Mouse (Mus musculus): ENCODE data around the gene Igsf9b. TPM values are rescaled to one million over a fixed set of nuclear protein-coding genes. Genes with fewer than 3 reads are reported as not detected.

Gene Igsf9b
- total and polyA plus RNA-seq, 3 experiments = 1.8 to 12.4 (median 5.2) TPM

DNA sequence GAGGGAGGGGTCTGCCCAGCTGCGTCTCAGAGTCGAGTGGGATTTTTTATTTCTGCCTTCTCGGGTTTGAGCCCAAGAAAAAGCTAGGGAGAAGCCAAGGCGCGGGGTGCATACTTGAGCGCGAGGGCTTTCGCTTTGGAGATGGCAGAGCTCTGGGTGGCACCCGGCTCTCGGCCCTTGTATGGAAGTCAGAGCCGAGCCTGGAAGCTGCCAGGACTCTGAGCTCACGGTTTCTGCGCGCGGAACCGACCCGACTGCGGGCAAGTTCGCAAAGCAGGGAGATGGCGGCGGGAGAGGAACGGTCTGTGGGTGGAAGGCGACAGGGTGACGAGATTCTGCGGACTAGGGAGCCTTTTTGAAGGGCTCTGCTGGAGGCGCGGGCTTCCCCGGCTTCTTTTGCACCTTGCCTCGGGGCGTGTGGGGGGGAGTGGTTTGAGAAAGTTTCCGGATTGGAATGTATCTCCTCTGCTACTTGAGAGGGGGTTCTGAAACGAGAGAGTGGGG lies 1.2 kb downstream of the Igsf9b start (continued):
- peak; percentile 5; the same call in 1 of the 2 replicates for TF ChIP-seq IRF4 (IDR thresholded peaks at IDR 0.05; ENCODE audit: low read depth, low read length)
- TF ChIP-seq SMC3 (IDR thresholded peaks at IDR 0.05; ENCODE audit: low read depth, low read length) = 0 out of 2 replicates have a peak, but pooled peaks have one; percentile 2

GRCm38 (mm10) chr9:27300698-27301097 lies 1.7 kb downstream of the Igsf9b start:
- dilution Hi-C loops (cut with MboI; ENCODE audit: extremely low pct_ligation_motif_present, extremely low pct_unique_long_range_greater_than_20kb, low sequenced_read_pairs) = no loop called here
- TF ChIP-seq SMC3 (IDR thresholded peaks at IDR 0.05; ENCODE audit: low read depth, low read length) = no peak
- peak; percentile 43; the same call in 1 of the 2 replicates for TF ChIP-seq NELFE (IDR thresholded peaks at IDR 0.05; ENCODE audit: low read depth, low read length)
- TF ChIP-seq TBP (conservative IDR thresholded peaks at IDR 0.05; ENCODE audit: low read depth, low read length) = peak; percentile 93
- TF ChIP-seq ELF1 (IDR thresholded peaks at IDR 0.05; ENCODE audit: low read depth, low read length) = peak; percentile 80
- TF ChIP-seq CHD1 (IDR thresholded peaks at IDR 0.05; ENCODE audit: low read depth, low read length) = peak; percentile 97
- peak; percentile 77 for TF ChIP-seq POLR2AphosphoS2 (IDR thresholded peaks at IDR 0.05; ENCODE audit: low read depth, low read length)
- no peak for TF ChIP-seq MAX (IDR thresholded peaks at IDR 0.05; ENCODE audit: low read length)
- TF ChIP-seq CHD2 (IDR thresholded peaks at IDR 0.05; ENCODE audit: low read length) = peak; percentile 57; the same call in 1 of the 2 replicates
- peak; percentile 74 for TF ChIP-seq POLR2A (IDR thresholded peaks at IDR 0.05; ENCODE audit: low read depth, low read length)

DNA sequence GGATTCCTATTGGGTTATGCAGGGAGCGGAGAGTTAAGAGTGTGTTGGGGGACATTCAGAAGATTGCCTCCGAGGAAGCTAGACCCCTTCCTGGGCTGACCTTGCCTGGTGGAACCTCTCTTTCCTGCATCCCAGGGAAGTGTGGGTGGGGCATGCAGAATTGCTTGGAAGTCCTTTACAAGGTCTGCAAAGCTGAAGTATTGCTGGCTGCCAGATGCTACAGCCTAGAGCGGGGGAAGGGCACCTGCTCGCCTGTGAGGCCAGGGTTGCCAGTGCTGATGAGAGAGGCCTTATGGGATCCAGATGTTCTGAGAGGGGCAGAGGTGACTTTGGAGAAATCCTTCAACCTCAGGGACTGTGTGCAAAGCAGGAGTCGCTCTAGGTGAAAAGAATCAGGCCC lies 2.5 kb downstream of the Igsf9b start:
- Histone ChIP-seq H3K4me1 (ENCODE audit: control insufficient read depth in 1 of 2, insufficient read depth in 2 of 2) (peaks cover 19 to 63% of the 10 kb centered on the region in 2 experiments), H3K27ac (ENCODE audit: insufficient read depth, low read depth) (peak overlapping the region; percentile 74; the same call in 1 of the 2 replicates), H3K9me3 (replicated peaks; ENCODE audit: low read length) (peaks cover 12% of the 10 kb centered on the region), H3K27me3 (replicated peaks) (no peaks in the 10 kb centered on the region), H3K4me3 (replicated peaks in 1 of 3; ENCODE audit: low read depth in 2 of 3, low read length in 2 of 3, poor library complexity in 1 of 3) (peak overlapping the region; percentile 9 to 63 (median 51)), H3K9ac (ENCODE audit: insufficient read depth, low read depth) (peak overlapping the region; percentile 43), H3K79me2 (replicated peaks; ENCODE audit: control insufficient read depth, extremely low read depth, insufficient read depth, poor library complexity, severe bottlenecking) (peaks cover 18% of the 10 kb centered on the region), H3K4me2 (ENCODE audit: insufficient read depth, low read depth, poor library complexity, severe bottlenecking) (peak overlapping the region; percentile 60), H3K36me3 (replicated peaks in 1 of 2; ENCODE audit: control insufficient read depth in 1 of 2, insufficient read depth in 1 of 2, low read length in 1 of 2) (no peaks in the 10 kb centered on the region)
- TF ChIP-seq EP300 (IDR thresholded peaks at IDR 0.05; ENCODE audit: low read length) = no peak
- peak; percentile 61; the same call in 1 of the 2 replicates for TF ChIP-seq TCF12 (IDR thresholded peaks at IDR 0.05; ENCODE audit: low read depth, low read length)
- peak; percentile 81 for TF ChIP-seq CHD2 (IDR thresholded peaks at IDR 0.05; ENCODE audit: low read length)
- peak; percentile 37; the same call in 1 of the 2 replicates for TF ChIP-seq SIN3A (IDR thresholded peaks at IDR 0.05; ENCODE audit: low read length)
- no peak for TF ChIP-seq CTCF (conservative IDR thresholded peaks at IDR 0.05 in 1 of 2, IDR thresholded peaks at IDR 0.05 in 1 of 2; ENCODE audit: low read depth in 2 of 2, low read length in 2 of 2)
- TF ChIP-seq MXI1 (IDR thresholded peaks at IDR 0.05; ENCODE audit: low read depth, low read length) = 0 out of 2 replicates have a peak, but pooled peaks have one; percentile 31
- DNase-seq (ENCODE audit: extremely low read depth) = no peak
- dilution Hi-C loops (cut with MboI; ENCODE audit: extremely low pct_ligation_motif_present, extremely low pct_unique_long_range_greater_than_20kb, low sequenced_read_pairs) (no loop called here), in situ Hi-C loops (cut with MboI; ENCODE audit: low pct_ligation_motif_present, low pct_unique_long_range_greater_than_20kb, low sequenced_read_pairs) (no loop called here)

More at GRCm38 (mm10) chr9:27300698-27301097, 1.7 kb downstream of the Igsf9b start:
- peaks cover 10% of the 10 kb centered on the region for H3K79me2 ChIP-seq (replicated peaks; ENCODE audit: control insufficient read depth, extremely low read depth, insufficient read depth, poor library complexity, severe bottlenecking)
- H3K9me3 ChIP-seq (replicated peaks; ENCODE audit: low read length) = peaks cover 12% of the 10 kb centered on the region
- peak overlapping the region; percentile 43 for H3K9ac ChIP-seq (ENCODE audit: insufficient read depth, low read depth)
- DNase-seq (ENCODE audit: extremely low read depth) = peak; percentile 86
- H3K27ac ChIP-seq (ENCODE audit: insufficient read depth, low read depth) = peak overlapping the region; percentile 87
- H3K4me2 ChIP-seq (ENCODE audit: insufficient read depth, low read depth, poor library complexity, severe bottlenecking) = peak overlapping the region; percentile 60
- H3K4me3 ChIP-seq (replicated peaks in 1 of 3; ENCODE audit: low read depth in 2 of 3, low read length in 2 of 3, poor library complexity in 1 of 3) = peak overlapping the region; percentile 39 to 63 (median 51)
- no peaks in the 10 kb centered on the region for H3K36me3 ChIP-seq (replicated peaks in 1 of 2; ENCODE audit: control insufficient read depth in 1 of 2, insufficient read depth in 1 of 2, low read length in 1 of 2)
- in situ Hi-C loops (cut with MboI; ENCODE audit: low pct_ligation_motif_present, low pct_unique_long_range_greater_than_20kb, low sequenced_read_pairs) = no loop called here
- peaks cover 17 to 60% of the 10 kb centered on the region in 2 experiments for H3K4me1 ChIP-seq (ENCODE audit: control insufficient read depth in 1 of 2, insufficient read depth in 2 of 2)
- H3K27me3 ChIP-seq (replicated peaks) = no peaks in the 10 kb centered on the region

Measured in CH12.LX (cell line).